Mouse (Mus musculus) mature B cell (primary cell): ENCODE measurements around the gene Slc29a2.

Experiments
- in situ Hi-C: fragments of 300-500 bp; cut with MboI; formaldehyde crosslinking; loops from 2 replicates; pipeline ENCODE4 v1.14.3; 2019

Slc29a2 gene

GRCm38 (mm10) chr19:5032686-5033085 lies 9.0 kb downstream of the Slc29a2 start:
- in situ Hi-C loops = no loop called here

GRCm38 (mm10) chr19:5036577-5036976 lies 12.9 kb downstream of the Slc29a2 start:
- in situ Hi-C loops = no loop called here

GRCm38 (mm10) chr19:5037678-5038571 lies 14.3 kb downstream of the Slc29a2 start:
- in situ Hi-C loops = no loop called here

- in situ Hi-C loops = no loop called here
Observed at GRCm38 (mm10) chr19:5038709-5039156, 15.1 kb downstream of the Slc29a2 start, which contains the start of the genes B4gat1 and AC124502.3. Gene B4gat1 (plus strand): TSS chr19:5038826. Gene AC124502.3 (plus strand): TSS chr19:5038891.

GRCm38 (mm10) chr19:5039301-5040114 lies 15.8 kb downstream of the Slc29a2 start:
- in situ Hi-C loops = no loop called here

GRCm38 (mm10) chr19:5040862-5041523 lies 17.3 kb downstream of the Slc29a2 start, which contains the start of gene Brms1:
Gene Brms1 (plus strand): TSS chr19:5041354.
- in situ Hi-C loops = no loop called here

GRCm38 (mm10) chr19:5041588-5041987 lies 17.9 kb downstream of the Slc29a2 start:
- in situ Hi-C loops = no loop called here

GRCm38 (mm10) chr19:5045531-5045930 lies 21.9 kb downstream of the Slc29a2 start:
- in situ Hi-C loops = no loop called here

GRCm38 (mm10) chr19:5048138-5049056 lies 24.7 kb downstream of the Slc29a2 start:
- in situ Hi-C loops = no loop called here

GRCm38 (mm10) chr19:5049325-5049724 lies 25.7 kb downstream of the Slc29a2 start:
- in situ Hi-C loops = no loop called here

- in situ Hi-C loops = no loop called here
Observed at GRCm38 (mm10) chr19:5050047-5050905, 26.6 kb downstream of the Slc29a2 start, which contains the start of gene Rin1. Gene Rin1 (plus strand): TSS chr19:5050481.

GRCm38 (mm10) chr19:5051031-5051430 lies 27.4 kb downstream of the Slc29a2 start:
- in situ Hi-C loops = no loop called here

- in situ Hi-C loops = no loop called here
Observed at GRCm38 (mm10) chr19:5051515-5051914, 27.9 kb downstream of the Slc29a2 start.

- in situ Hi-C loops = no loop called here
Observed at GRCm38 (mm10) chr19:5052166-5052822, 28.6 kb downstream of the Slc29a2 start.

- in situ Hi-C loops = no loop called here
Observed at GRCm38 (mm10) chr19:5052853-5053252, 29.2 kb downstream of the Slc29a2 start.

GRCm38 (mm10) chr19:5053909-5054308 lies 30.2 kb downstream of the Slc29a2 start:
- in situ Hi-C loops = no loop called here

GRCm38 (mm10) chr19:5056251-5056650 lies 32.6 kb downstream of the Slc29a2 start:
- in situ Hi-C loops = no loop called here

GRCm38 (mm10) chr19:5057876-5058775 lies 34.5 kb downstream of the Slc29a2 start:
- in situ Hi-C loops = no loop called here
